Mouse (Mus musculus): ENCODE data around the gene Tbc1d8. TPM values are rescaled to one million over a fixed set of nuclear protein-coding genes. Genes with fewer than 3 reads are reported as not detected.
A peak's percentile ranks its signal among the peaks of the same experiment; 100 is the strongest.

Gene Tbc1d8
- total and polyA plus RNA-seq, 2 experiments from 2014 or later, result 6.4 to 16.7 TPM

GRCm38 (mm10) chr1:39335561-39336196 is 142.9 kb downstream of the Tbc1d8 start:
- peaks cover 20% of the 10 kb centered on the region for H3K4me1 ChIP-seq (ENCODE audit: control insufficient read depth, insufficient read depth)
- H3K4me2 ChIP-seq (ENCODE audit: low read depth, low read length), result no peak overlapping the region
- H3K4me3 ChIP-seq (ENCODE audit: low read depth, low read length), result no peak overlapping the region
- 40% methylated on average over 15 of the region's 15 CpGs for WGBS
- H3K27me3 ChIP-seq (ENCODE audit: control insufficient read depth, insufficient read depth, low read length), result no peaks in the 10 kb centered on the region
- no peak for TF ChIP-seq EP300 (IDR thresholded peaks at IDR 0.05; ENCODE audit: low read depth)
- no peak for TF ChIP-seq CTCF (IDR thresholded peaks at IDR 0.05; ENCODE audit: low read depth)
- ATAC-seq (ENCODE audit: insufficient read depth, low read depth), result no peak
- no peak overlapping the region for H3K9ac ChIP-seq (replicated peaks; ENCODE audit: low read depth, low read length)
- H3K9me3 ChIP-seq (replicated peaks; ENCODE audit: control insufficient read depth, low read length), result no peaks in the 10 kb centered on the region
- peaks cover 26% of the 10 kb centered on the region for H3K36me3 ChIP-seq (replicated peaks; ENCODE audit: control insufficient read depth, insufficient read depth, low read length)
- no peak for DNase-seq (ENCODE audit: low spot score)
- H3K27ac ChIP-seq (ENCODE audit: low read depth), result no peak overlapping the region

DNA sequence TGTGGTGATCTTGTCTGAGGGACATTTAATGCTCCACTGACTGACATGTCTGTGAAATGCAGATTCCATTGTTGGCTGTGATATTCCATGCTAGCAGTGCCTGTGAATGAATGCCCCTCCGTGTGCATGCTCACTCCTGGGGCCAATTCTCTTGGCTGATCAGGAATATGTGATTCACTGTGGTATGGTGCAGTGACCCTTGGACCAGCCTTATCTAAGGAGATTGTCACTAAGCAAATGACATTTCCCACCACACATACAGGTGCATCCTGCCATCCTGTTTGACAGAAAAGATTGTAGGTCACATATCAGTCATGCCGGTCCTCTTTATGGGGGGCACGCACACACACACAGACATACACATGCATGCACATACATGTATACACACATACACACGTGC is 146.1 kb downstream of the Tbc1d8 start:
- ATAC-seq (ENCODE audit: insufficient read depth, low read depth) (no peak), DNase-seq (ENCODE audit: low spot score) (no peak)
- Histone ChIP-seq H3K36me3 (replicated peaks; ENCODE audit: control insufficient read depth, insufficient read depth, low read length) (peaks cover 15% of the 10 kb centered on the region), H3K9ac (replicated peaks; ENCODE audit: low read depth, low read length) (no peak overlapping the region), H3K27me3 (ENCODE audit: control insufficient read depth, insufficient read depth, low read length) (no peaks in the 10 kb centered on the region), H3K27ac (ENCODE audit: low read depth) (0 out of 2 replicates have a peak overlapping the region, but pooled peaks have one; percentile 76), H3K9me3 (replicated peaks; ENCODE audit: control insufficient read depth, low read length) (no peaks in the 10 kb centered on the region), H3K4me1 (ENCODE audit: control insufficient read depth, insufficient read depth) (peaks cover 26% of the 10 kb centered on the region), H3K4me2 (ENCODE audit: low read depth, low read length) (no peak overlapping the region), H3K4me3 (ENCODE audit: low read depth, low read length) (no peak overlapping the region)
- WGBS, result 78% methylated on average over 4 of the region's 4 CpGs
- no peak for TF ChIP-seq EP300 (IDR thresholded peaks at IDR 0.05; ENCODE audit: low read depth)

- Histone ChIP-seq H3K27me3 (ENCODE audit: control insufficient read depth, insufficient read depth, low read length) (no peaks in the 10 kb centered on the region), H3K9me3 (replicated peaks; ENCODE audit: control insufficient read depth, low read length) (no peaks in the 10 kb centered on the region), H3K9ac (replicated peaks; ENCODE audit: low read depth, low read length) (no peak overlapping the region), H3K4me2 (ENCODE audit: low read depth, low read length) (no peak overlapping the region), H3K4me3 (ENCODE audit: low read depth, low read length) (no peak overlapping the region), H3K27ac (ENCODE audit: low read depth) (peak overlapping the region; percentile 76), H3K36me3 (replicated peaks; ENCODE audit: control insufficient read depth, insufficient read depth, low read length) (peaks cover 15% of the 10 kb centered on the region), H3K4me1 (ENCODE audit: control insufficient read depth, insufficient read depth) (peaks cover 29% of the 10 kb centered on the region)
- WGBS, result 37% methylated on average over 7 of the region's 7 CpGs
- TF ChIP-seq CTCF (IDR thresholded peaks at IDR 0.05; ENCODE audit: low read depth) (no peak), EP300 (IDR thresholded peaks at IDR 0.05; ENCODE audit: low read depth) (no peak)
- DNase-seq (ENCODE audit: low spot score) (peak; percentile 91), ATAC-seq (ENCODE audit: insufficient read depth, low read depth) (peak; percentile 82)
These were observed 147.5 kb downstream of the Tbc1d8 start for GRCm38 (mm10) chr1:39330857-39331594.

- DNase-seq (ENCODE audit: low spot score) (no peak), ATAC-seq (ENCODE audit: insufficient read depth, low read depth) (no peak)
- Histone ChIP-seq H3K9me3 (replicated peaks; ENCODE audit: control insufficient read depth, low read length) (no peaks in the 10 kb centered on the region), H3K36me3 (replicated peaks; ENCODE audit: control insufficient read depth, insufficient read depth, low read length) (no peaks in the 10 kb centered on the region; the same call in 1 of the 2 replicates), H3K4me3 (ENCODE audit: low read depth, low read length) (no peak overlapping the region), H3K9ac (replicated peaks; ENCODE audit: low read depth, low read length) (no peak overlapping the region), H3K27ac (ENCODE audit: low read depth) (peak overlapping the region; percentile 61; the same call in 1 of the 2 replicates), H3K4me2 (ENCODE audit: low read depth, low read length) (no peak overlapping the region), H3K4me1 (ENCODE audit: control insufficient read depth, insufficient read depth) (peaks cover 25% of the 10 kb centered on the region), H3K27me3 (ENCODE audit: control insufficient read depth, insufficient read depth, low read length) (no peaks in the 10 kb centered on the region)
- no peak for TF ChIP-seq EP300 (IDR thresholded peaks at IDR 0.05; ENCODE audit: low read depth)
- no peak for TF ChIP-seq CTCF (IDR thresholded peaks at IDR 0.05; ENCODE audit: low read depth)
- 52% methylated on average over 7 of the region's 7 CpGs for WGBS
These were observed 151.0 kb downstream of the Tbc1d8 start for GRCm38 (mm10) chr1:39327546-39327945.

DNA sequence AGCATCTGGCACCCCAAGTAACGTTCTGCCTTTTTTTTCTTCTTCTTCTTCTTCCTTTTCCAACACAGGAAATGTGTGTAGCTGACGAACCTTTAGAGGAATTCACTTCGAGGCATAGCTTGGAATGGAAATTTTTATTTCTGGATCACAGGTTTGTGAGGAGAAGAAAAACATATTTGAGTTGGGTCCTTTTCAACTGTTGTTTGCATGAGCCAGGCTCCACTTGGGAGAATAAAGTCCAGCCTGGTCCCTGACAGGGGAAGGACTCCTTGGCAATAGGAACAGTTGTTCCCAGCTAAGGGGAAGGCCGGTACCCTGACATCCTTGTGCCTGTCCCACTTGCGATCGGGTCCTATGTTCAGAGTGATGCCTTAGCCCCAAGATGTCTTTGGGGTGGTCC is 153.3 kb downstream of the Tbc1d8 start:
- H3K4me3 ChIP-seq (ENCODE audit: low read depth, low read length), result no peak overlapping the region
- H3K27me3 ChIP-seq (ENCODE audit: control insufficient read depth, insufficient read depth, low read length), result no peaks in the 10 kb centered on the region
- H3K4me1 ChIP-seq (ENCODE audit: control insufficient read depth, insufficient read depth), result 0 out of 2 replicates have a peak, but pooled peaks cover 6% of the 10 kb centered on the region
- no peaks in the 10 kb centered on the region for H3K9me3 ChIP-seq (replicated peaks; ENCODE audit: control insufficient read depth, low read length)
- no peak overlapping the region for H3K4me2 ChIP-seq (ENCODE audit: low read depth, low read length)
- no peak for ATAC-seq (ENCODE audit: insufficient read depth, low read depth)
- TF ChIP-seq CTCF (IDR thresholded peaks at IDR 0.05; ENCODE audit: low read depth) (no peak), EP300 (IDR thresholded peaks at IDR 0.05; ENCODE audit: low read depth) (no peak)
- no peak overlapping the region for H3K9ac ChIP-seq (replicated peaks; ENCODE audit: low read depth, low read length)
- WGBS, result 75% methylated on average over 6 of the region's 6 CpGs
- DNase-seq (ENCODE audit: low spot score), result no peak
- no peak overlapping the region for H3K27ac ChIP-seq (ENCODE audit: low read depth)
- no peaks in the 10 kb centered on the region; the same call in 1 of the 2 replicates for H3K36me3 ChIP-seq (replicated peaks; ENCODE audit: control insufficient read depth, insufficient read depth, low read length)
